In genomic region chr1:110581247-110581646, GRCm38 (mm10) we compare ENCODE assay signal across 17 mouse cellular contexts.
DNase-seq lines count a peak whose midpoint lies in the region.
"Had no signal": no experiment of that assay in that cellular context is flagged by ENCODE, and none has a peak within 500 bp of the region (broad histone marks: within the 10 kb centered on the region; RNA-seq: fewer than 3 reads in every experiment).

No protein-coding gene starts in this region.

- peak; percentile 20 for DNase-seq in cerebellum, adult 11 months
- DNase-seq in cerebellum, postnatal 10 days, result no peak
- DNase-seq in cerebellum, adult 11-12 months, result peak; percentile 46
- peak; percentile 4 for DNase-seq in cerebellum, adult 8-10 months
- peak; percentile 40 for DNase-seq in cerebellum, postnatal 25 days
- DNase-seq in embryo, embryonic 10 days (ENCODE audit: low spot score), result no peak
- no peak for DNase-seq in heart, postnatal 14 days
- DNase-seq in heart, postnatal 4 days, result no peak
- DNase-seq: adrenal gland, postnatal 10 days; adrenal gland, postnatal 36 days; B cell, adult 2 months; embryo, embryonic 11 days; gastrocnemius, adult 2 months; gastrocnemius, postnatal 14 days; heart, adult 11 months; heart, postnatal 36 days; kidney, adult 2 months had no signal

- intact Hi-C loops in heart, postnatal 14 days (cut with DNase I), result no loop called here

Comparison
In these comparisons a context has a peak if more than half of its experiments do, and no peak if none do; other contexts are left out.
1. DNase-seq: peak in cerebellum, adult 11 months (single experiment), cerebellum, adult 11-12 months (single experiment), cerebellum, adult 8-10 months (single experiment) and cerebellum, postnatal 25 days (2 of 2); none in cerebellum, postnatal 10 days (0 of 2), embryo, embryonic 10 days (single experiment), heart, postnatal 14 days (0 of 2) and heart, postnatal 4 days (single experiment).